Mouse (Mus musculus) megakaryocyte-erythroid progenitor cell, adult 5-6 weeks (primary cell): ENCODE results near the gene Ntrk2. TPM values are rescaled to one million over a fixed set of nuclear protein-coding genes. Genes with fewer than 3 reads are reported as not detected.

Experiments
- ATAC-seq: replicated peaks from 2 replicates; pipeline ENCODE4 v1.8.0; 2016; ENCODE audit warnings: mild to moderate bottlenecking, inconsistent platforms; ENCODE audit not compliant: severe bottlenecking, poor library complexity, low FRiP score, low TSS enrichment
- total RNA-seq, 2 experiments: library from RNA; stranded (forward) in 1 of 2; stranded (reverse) in 1 of 2; fragments of 200-1000, 215-1000 nt in 1 of 2; fragments of >200 nt in 1 of 2; fragmentation: Nextera tagmentation in 1 of 2; gene quantifications; 2 replicates each; pipeline ENCODE4 v1.2.3; 2014 to 2017

Gene Ntrk2
- total RNA-seq (2014; fragmentation: Nextera tagmentation) (not detected in 2 replicates), total RNA-seq (2017) (not detected in 2 replicates)

DNA sequence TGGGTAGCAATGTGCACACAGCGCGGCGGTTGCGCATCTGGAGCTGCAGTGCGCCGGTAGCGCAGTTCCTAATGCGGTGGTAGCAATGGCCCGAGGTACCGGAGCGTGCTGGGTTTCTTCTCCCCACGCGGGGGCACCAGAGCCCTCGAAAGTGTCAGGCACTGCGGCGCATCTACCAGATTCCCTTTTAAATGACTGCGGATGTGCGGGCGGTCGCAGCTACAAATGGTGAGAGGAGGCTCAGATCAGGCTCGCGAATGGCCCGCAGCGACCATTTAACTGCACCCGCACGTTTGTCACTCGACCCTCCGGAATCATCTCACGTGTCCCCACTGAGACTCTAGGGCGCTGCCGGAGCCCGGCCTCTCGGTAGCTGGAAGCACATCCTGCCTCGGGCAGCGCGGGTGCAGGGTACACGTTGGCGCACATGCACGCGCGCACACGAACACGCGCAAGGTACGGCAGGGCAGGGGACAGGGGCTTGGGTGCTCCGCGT is at the start of gene Ntrk2:
TSS of gene Ntrk2 (plus strand) at position 173 of the 496 bp plus-strand sequence.
- no peak for ATAC-seq

DNA sequence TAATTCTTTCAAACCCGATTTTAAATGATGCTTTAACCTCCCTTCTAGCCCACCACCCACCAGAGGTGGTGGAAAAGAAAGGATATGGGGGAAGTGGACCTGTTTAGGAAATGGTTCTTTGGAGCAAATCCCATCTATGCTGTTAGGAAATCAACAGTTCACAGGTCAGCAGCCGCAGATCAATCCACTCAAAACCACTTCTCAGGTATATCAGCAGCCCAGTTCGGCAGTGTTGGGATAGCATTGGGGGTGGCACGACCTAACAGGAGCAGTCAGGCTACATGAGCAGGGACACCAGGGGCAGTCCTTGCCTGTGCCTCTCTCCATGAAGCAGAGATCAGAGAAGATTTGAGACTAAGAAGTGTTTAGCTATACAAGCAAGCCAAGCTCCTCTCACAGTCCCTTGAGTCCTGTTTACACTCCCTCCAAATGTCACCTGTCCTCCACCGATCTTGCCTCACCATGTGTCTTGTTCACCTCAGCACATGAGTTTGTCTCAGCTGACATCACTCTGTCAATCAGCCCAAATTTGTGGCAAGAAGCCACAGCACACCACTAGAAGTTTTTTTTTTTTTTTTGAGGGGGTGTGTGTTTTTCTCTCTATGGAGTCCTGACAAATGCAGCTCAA is 45.3 kb upstream of the Ntrk2 start:
- ATAC-seq = no peak

GRCm38 (mm10) chr13:58768258-58768657 is 38.1 kb upstream of the Ntrk2 start:
- ATAC-seq = no peak

- no peak for ATAC-seq
Measured at GRCm38 (mm10) chr13:58769438-58769837, 36.9 kb upstream of the Ntrk2 start.

DNA sequence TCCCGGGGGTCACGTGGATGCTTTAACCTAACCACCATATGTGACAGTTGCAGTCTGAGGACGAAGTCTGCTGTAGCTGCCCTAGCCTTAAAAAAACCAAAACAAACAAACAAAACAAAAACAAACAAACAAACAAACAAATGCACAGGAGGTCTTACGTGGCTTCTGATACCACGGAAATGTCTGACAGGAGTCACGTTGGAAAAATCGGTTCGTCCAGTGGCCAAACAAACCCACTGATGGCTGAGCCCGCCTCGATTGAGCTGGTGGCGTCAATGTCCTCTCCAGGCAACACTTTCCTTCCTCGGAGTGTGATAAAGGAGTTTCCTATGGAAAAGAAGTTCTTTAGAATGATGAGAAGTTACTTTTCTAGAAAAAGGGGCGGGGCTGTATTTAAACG is 27.1 kb upstream of the Ntrk2 start:
- ATAC-seq = no peak

GRCm38 (mm10) chr13:58786476-58786875 is 19.9 kb upstream of the Ntrk2 start:
- ATAC-seq = no peak

GRCm38 (mm10) chr13:58790741-58791140 is 15.6 kb upstream of the Ntrk2 start:
- no peak for ATAC-seq

DNA sequence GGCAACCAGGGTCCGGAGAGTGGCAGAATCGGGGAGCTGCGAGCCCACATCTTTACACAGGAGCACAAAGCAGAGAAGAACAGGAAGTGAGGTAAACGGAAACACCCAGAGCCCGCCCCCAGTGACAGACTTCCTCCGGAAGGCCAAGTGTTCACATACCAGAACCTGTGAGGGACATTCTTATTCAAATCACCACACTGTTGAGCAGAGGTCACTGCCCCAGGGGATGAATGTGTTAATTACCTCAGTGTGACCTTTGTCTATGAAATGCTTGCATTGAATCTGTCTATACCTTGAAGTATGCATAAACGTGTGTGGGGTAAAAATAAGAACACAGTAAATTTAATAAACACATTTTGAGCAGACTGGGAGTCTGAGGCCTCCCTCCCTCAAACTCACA is 9.0 kb upstream of the Ntrk2 start:
- no peak for ATAC-seq

DNA sequence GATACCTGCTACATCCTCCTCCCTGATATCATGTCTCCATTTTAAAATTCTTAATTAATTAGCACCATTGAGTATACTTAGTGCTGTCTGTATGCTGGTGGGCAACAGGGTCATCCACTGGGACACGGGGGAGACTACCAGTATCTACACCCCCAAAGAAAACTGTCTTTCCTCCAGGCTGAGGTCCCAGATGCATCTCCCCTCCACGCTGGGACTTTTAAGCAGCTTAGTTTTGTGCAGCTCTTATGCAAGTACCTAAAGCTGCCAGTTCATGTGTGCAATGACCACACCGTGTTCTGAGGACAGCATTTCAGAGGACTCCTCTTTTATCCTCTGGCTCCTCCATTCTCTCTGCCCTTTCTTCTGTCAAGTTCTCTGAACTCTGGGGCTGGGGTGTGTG is 5.1 kb upstream of the Ntrk2 start:
- ATAC-seq = no peak

- no peak for ATAC-seq
Measured at GRCm38 (mm10) chr13:58803882-58804281, 2.5 kb upstream of the Ntrk2 start.

- no peak for ATAC-seq
Measured at GRCm38 (mm10) chr13:58805833-58806232, 536 bp upstream of the Ntrk2 start.

GRCm38 (mm10) chr13:58806896-58807628 is 693 bp downstream of the Ntrk2 start:
- ATAC-seq = no peak

- no peak for ATAC-seq
Measured at GRCm38 (mm10) chr13:58807629-58808363, 1.4 kb downstream of the Ntrk2 start.

DNA sequence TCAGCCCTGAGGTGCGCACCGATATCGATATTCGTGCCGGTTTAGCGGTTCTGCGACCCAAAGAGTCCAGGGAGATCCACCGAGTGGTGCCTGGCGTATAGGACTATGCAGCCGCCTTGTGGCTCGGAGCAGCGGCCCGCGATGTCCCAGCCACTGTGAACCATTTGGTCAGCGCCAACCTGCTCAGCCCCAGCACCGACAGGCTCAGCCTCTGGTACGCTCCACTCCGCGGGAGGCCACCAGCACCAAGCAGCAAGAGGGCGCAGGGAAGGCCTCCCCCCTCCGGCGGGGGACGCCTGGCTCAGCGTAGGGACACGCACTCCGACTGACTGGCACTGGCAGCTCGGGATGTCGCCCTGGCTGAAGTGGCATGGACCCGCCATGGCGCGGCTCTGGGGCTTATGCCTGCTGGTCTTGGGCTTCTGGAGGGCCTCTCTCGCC is 2.0 kb downstream of the Ntrk2 start:
- ATAC-seq = no peak

DNA sequence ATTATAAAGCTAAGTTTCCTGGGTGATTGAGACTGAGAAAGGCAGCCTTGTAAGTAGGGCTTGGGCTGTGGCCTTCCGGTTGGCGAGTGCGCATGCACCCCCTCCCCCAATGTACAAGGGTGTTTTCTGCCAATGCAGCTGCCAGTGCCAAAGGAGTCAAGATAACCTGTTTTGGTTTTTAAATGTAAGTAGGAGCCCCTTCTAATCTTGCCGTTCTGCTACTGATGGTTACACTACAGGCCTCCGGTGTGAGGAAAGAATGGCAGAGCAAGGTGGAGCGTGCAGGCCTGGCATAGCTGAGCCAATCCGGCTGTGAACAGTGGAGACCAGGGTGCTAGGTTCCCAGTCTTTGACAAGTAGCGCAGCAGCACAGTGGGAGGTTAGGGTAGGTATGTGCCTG is 3.6 kb downstream of the Ntrk2 start:
- no peak for ATAC-seq

DNA sequence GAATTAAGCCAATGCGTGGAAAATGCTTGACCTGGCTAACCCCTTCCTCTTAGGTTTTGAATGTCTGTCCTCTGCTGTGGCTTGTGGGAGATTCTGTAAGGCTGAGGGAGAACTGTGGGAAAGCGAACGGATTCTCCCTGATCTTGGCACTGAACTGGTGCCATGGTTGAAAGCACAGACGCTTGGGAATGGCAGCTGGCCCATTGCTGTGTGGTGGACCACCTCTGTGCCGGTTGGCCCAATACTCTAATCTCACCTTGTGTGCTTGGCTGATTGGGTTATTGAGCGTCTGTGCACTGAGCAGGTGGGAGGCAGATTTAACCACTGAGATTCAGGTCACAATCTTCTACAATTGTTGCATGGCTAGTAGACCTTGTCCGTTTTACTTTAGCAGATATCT is 18.4 kb downstream of the Ntrk2 start:
- ATAC-seq = no peak

DNA sequence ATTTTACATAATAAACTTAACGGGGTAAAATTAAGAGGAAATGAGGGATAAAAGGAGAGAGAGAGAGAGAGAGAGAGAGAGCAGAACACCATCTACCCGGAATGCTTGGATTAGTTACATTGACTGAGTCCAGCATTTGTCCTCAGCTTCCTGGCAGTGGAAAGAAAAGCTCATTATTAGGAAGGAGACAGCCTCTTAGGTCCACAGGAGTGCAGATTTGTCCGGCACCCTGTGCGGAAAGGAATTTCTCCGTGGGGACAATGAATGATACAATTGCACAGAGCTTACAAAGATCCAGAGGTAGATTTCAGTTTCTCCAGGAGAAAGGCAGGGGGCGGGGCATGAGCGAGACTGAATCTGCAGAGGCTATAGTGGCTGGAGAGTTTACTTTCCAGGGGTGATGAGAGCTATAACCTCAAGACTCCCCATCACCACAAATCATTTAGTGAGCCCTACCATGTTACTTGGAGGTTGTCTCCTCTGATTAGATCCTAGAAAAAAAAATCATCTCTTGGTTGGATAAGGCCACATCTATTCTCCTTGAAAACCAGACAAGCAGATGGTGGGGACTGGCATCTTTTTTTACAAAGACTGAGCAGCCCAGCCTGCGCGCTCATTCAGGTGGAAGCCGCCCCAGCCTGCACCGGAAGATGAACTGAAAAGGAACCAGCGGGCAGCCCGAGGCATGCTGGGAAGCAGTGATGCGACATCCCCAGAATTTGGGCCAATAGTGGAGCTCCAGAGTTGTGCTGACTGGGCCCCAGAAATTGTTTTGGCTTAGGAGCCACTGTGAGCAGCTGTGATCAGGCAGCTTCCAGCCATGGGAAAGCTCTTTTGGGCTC is 20.2 kb downstream of the Ntrk2 start:
- no peak for ATAC-seq

- ATAC-seq = no peak
Measured at GRCm38 (mm10) chr13:58831999-58832398, 25.6 kb downstream of the Ntrk2 start.

DNA sequence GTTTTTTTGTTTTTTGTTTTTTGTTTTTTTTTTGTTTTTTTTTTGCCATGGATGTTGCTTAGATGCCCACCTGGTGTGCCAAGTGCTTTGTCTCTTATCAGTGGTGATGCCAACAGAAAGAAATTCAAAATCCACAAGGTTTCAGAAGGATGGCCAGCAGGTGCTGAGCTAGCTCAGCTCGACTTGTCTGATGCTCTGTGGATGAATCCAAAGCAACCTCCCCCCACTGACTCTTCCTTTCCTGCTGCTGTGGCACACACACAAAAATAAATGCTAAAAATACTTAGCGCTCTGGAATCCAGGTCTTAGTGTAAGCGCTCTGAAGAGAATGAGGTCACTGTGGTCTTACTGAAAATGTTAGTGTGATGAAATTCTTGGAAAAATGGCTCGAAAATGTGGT is 28.4 kb downstream of the Ntrk2 start:
- ATAC-seq = no peak
